Mouse (Mus musculus): ENCODE data around the gene 2410004P03Rik. TPM values are rescaled to one million over a fixed set of nuclear protein-coding genes. Genes with fewer than 3 reads are reported as not detected.

2410004P03Rik gene
- polyA plus RNA-seq, 1 experiment from 2014 or later = 1.3 TPM

DNA sequence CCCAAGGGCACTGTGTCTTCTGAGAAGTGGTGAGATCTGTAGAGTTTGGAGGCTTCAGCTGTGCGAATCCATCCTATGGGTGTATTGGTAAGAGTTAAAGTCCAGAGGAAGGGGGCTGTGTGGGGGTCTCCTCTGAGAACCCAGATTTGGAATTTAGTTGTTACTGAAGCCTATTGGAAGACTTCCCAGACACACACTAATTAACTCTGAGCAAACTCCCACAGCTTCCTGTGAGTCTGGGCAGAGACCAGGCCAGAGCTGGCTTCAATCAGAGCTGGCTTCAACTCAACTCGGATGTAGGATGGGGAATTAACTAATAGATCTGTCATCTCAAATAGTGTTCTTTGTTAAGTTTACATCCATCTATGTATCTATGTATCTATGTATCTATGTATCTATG is 4.2 kb upstream of the 2410004P03Rik start:
- ATAC-seq (replicated peaks; ENCODE audit: insufficient number of reproducible peaks, low FRiP score, low TSS enrichment, low read depth) (no peak), DNase-seq (ENCODE audit: low spot score) (no peak)
- Histone ChIP-seq H3K4me3 (ENCODE audit: low read depth, low read length) (no peak overlapping the region), H3K27ac (replicated peaks; ENCODE audit: low read depth, low read length) (no peak overlapping the region), H3K27me3 (ENCODE audit: control insufficient read depth, insufficient read depth, low read length) (no peaks in the 10 kb centered on the region), H3K4me1 (ENCODE audit: control insufficient read depth, insufficient read depth, low read length) (no peaks in the 10 kb centered on the region), H3K9ac (replicated peaks; ENCODE audit: low read length) (no peak overlapping the region), H3K9me3 (replicated peaks; ENCODE audit: control insufficient read depth, low read length) (no peaks in the 10 kb centered on the region), H3K4me2 (ENCODE audit: low read depth, low read length) (no peak overlapping the region), H3K36me3 (replicated peaks; ENCODE audit: control insufficient read depth, insufficient read depth, low read depth, low read length) (no peaks in the 10 kb centered on the region)
- WGBS = 85% methylated on average over 2 of the region's 2 CpGs

- Histone ChIP-seq H3K4me3 (ENCODE audit: low read depth, low read length) (no peak overlapping the region), H3K9me3 (replicated peaks; ENCODE audit: control insufficient read depth, low read length) (no peaks in the 10 kb centered on the region), H3K36me3 (replicated peaks; ENCODE audit: control insufficient read depth, insufficient read depth, low read depth, low read length) (no peaks in the 10 kb centered on the region), H3K9ac (replicated peaks; ENCODE audit: low read length) (no peak overlapping the region), H3K27ac (replicated peaks; ENCODE audit: low read depth, low read length) (no peak overlapping the region), H3K27me3 (ENCODE audit: control insufficient read depth, insufficient read depth, low read length) (no peaks in the 10 kb centered on the region), H3K4me1 (ENCODE audit: control insufficient read depth, insufficient read depth, low read length) (no peaks in the 10 kb centered on the region), H3K4me2 (ENCODE audit: low read depth, low read length) (no peak overlapping the region)
- 71% methylated on average over 2 of the region's 2 CpGs for WGBS
- no peak for ATAC-seq (replicated peaks; ENCODE audit: insufficient number of reproducible peaks, low FRiP score, low TSS enrichment, low read depth)
- no peak for DNase-seq (ENCODE audit: low spot score)
Measured at GRCm38 (mm10) chr12:17012067-17012899, 756 bp upstream of the 2410004P03Rik start.

- Histone ChIP-seq H3K36me3 (replicated peaks; ENCODE audit: control insufficient read depth, insufficient read depth, low read depth, low read length) (no peaks in the 10 kb centered on the region), H3K4me3 (ENCODE audit: low read depth, low read length) (no peak overlapping the region), H3K4me1 (ENCODE audit: control insufficient read depth, insufficient read depth, low read length) (no peaks in the 10 kb centered on the region), H3K27me3 (ENCODE audit: control insufficient read depth, insufficient read depth, low read length) (no peaks in the 10 kb centered on the region), H3K9ac (replicated peaks; ENCODE audit: low read length) (no peak overlapping the region), H3K4me2 (ENCODE audit: low read depth, low read length) (no peak overlapping the region), H3K27ac (replicated peaks; ENCODE audit: low read depth, low read length) (no peak overlapping the region), H3K9me3 (replicated peaks; ENCODE audit: control insufficient read depth, low read length) (no peaks in the 10 kb centered on the region)
- no peak for ATAC-seq (replicated peaks; ENCODE audit: insufficient number of reproducible peaks, low FRiP score, low TSS enrichment, low read depth)
- no peak for DNase-seq (ENCODE audit: low spot score)
- WGBS = 93% methylated on average over 6 of the region's 6 CpGs
Measured at GRCm38 (mm10) chr12:17009466-17009865, 2.1 kb downstream of the 2410004P03Rik start.

GRCm38 (mm10) chr12:17001211-17001610 is 10.3 kb downstream of the 2410004P03Rik start:
- 49% methylated on average over 4 of the region's 4 CpGs for WGBS
- H3K4me2 ChIP-seq (ENCODE audit: low read depth, low read length) = no peak overlapping the region
- no peak overlapping the region for H3K27ac ChIP-seq (replicated peaks; ENCODE audit: low read depth, low read length)
- H3K4me3 ChIP-seq (ENCODE audit: low read depth, low read length) = no peak overlapping the region
- DNase-seq (ENCODE audit: low spot score) (no peak), ATAC-seq (replicated peaks; ENCODE audit: insufficient number of reproducible peaks, low FRiP score, low TSS enrichment, low read depth) (no peak)
- peaks cover 4% of the 10 kb centered on the region; the same call in 1 of the 2 replicates for H3K27me3 ChIP-seq (ENCODE audit: control insufficient read depth, insufficient read depth, low read length)
- H3K36me3 ChIP-seq (replicated peaks; ENCODE audit: control insufficient read depth, insufficient read depth, low read depth, low read length) = no peaks in the 10 kb centered on the region
- no peaks in the 10 kb centered on the region for H3K4me1 ChIP-seq (ENCODE audit: control insufficient read depth, insufficient read depth, low read length)
- no peak overlapping the region for H3K9ac ChIP-seq (replicated peaks; ENCODE audit: low read length)
- no peaks in the 10 kb centered on the region for H3K9me3 ChIP-seq (replicated peaks; ENCODE audit: control insufficient read depth, low read length)

DNA sequence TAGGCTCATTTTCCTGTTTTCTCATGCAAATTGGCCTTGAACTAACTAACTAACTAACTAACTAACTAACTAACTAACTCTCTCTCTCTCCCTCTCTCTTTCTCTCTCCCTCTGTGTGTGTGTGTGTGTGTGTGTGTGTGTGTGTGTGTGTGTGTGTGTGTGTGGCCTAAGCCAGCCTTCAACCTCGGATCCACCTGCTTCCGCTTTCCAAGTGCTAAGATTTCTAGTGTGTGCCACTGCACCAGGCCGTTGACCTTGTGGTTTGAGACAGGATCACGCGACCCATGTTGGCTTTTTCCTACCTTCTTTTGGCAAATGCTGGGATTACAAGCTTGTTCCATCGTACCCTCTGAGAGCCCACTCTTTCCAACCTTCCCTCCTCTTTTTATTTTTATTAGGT is 10.9 kb downstream of the 2410004P03Rik start:
- Histone ChIP-seq H3K4me2 (ENCODE audit: low read depth, low read length) (no peak overlapping the region), H3K4me3 (ENCODE audit: low read depth, low read length) (no peak overlapping the region), H3K27me3 (ENCODE audit: control insufficient read depth, insufficient read depth, low read length) (peaks cover 4% of the 10 kb centered on the region; the same call in 1 of the 2 replicates), H3K27ac (replicated peaks; ENCODE audit: low read depth, low read length) (no peak overlapping the region), H3K9ac (replicated peaks; ENCODE audit: low read length) (no peak overlapping the region), H3K4me1 (ENCODE audit: control insufficient read depth, insufficient read depth, low read length) (no peaks in the 10 kb centered on the region), H3K36me3 (replicated peaks; ENCODE audit: control insufficient read depth, insufficient read depth, low read depth, low read length) (no peaks in the 10 kb centered on the region), H3K9me3 (replicated peaks; ENCODE audit: control insufficient read depth, low read length) (no peaks in the 10 kb centered on the region)
- no peak for DNase-seq (ENCODE audit: low spot score)
- no peak for ATAC-seq (replicated peaks; ENCODE audit: insufficient number of reproducible peaks, low FRiP score, low TSS enrichment, low read depth)
- 55% methylated on average over 6 of the region's 6 CpGs for WGBS

DNA sequence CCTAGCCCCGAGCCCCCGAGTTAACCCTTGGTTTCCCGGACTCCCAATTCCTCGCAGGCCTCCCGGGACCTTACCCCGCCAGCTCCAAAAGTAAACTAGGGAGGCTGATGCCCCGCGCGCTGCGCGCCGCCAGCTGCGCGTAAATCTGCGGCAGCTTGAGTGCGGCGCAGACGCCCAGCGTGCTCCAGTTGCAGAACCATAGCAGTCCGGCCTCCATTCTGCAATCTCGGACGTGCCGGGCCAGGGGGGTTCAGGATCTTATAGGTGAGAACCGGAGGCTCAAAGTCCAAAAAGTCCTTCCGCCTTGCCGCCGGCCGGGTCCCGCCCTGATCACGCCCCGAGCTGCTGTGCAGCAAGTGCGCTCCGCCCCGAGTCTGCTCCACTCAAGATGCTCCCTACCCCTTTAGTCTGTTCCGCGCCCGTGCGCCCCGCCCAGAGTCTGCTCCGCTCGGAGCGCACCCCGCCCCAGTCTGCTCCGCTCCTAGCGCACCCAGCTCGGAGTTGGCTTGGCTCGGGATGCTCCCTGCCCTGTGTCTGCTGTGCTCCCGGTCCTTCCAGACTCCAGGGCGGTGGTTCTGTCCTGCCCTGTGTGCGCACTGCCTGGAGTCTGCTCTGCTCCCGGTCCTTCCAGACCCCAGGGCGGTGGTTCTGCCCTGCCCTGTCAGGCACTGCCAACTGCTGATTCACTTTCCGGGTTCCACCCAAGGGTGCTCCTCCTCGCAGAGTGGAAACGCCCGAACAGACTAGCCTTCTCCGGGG is 11.6 kb downstream of the 2410004P03Rik start, which contains the start of gene Pqlc3:
TSS of gene Pqlc3 (minus strand) at position 670 of the 759 bp plus-strand sequence.
- Histone ChIP-seq H3K9me3 (replicated peaks; ENCODE audit: control insufficient read depth, low read length) (no peaks in the 10 kb centered on the region), H3K9ac (replicated peaks; ENCODE audit: low read length) (peak within 1 kb of the TSS; percentile 41), H3K27me3 (ENCODE audit: control insufficient read depth, insufficient read depth, low read length) (peaks cover 4% of the 10 kb centered on the region; the same call in 1 of the 2 replicates), H3K27ac (replicated peaks; ENCODE audit: low read depth, low read length) (no peak within 1 kb of the TSS), H3K4me2 (ENCODE audit: low read depth, low read length) (peak within 1 kb of the TSS; percentile 89), H3K4me1 (ENCODE audit: control insufficient read depth, insufficient read depth, low read length) (no peaks in the 10 kb centered on the region), H3K4me3 (ENCODE audit: low read depth, low read length) (peak within 1 kb of the TSS; percentile 50), H3K36me3 (replicated peaks; ENCODE audit: control insufficient read depth, insufficient read depth, low read depth, low read length) (no peaks in the 10 kb centered on the region)
- WGBS = 1% methylated on average over 57 of the region's 57 CpGs
- DNase-seq (ENCODE audit: low spot score) (peak; percentile 77), ATAC-seq (replicated peaks; ENCODE audit: insufficient number of reproducible peaks, low FRiP score, low TSS enrichment, low read depth) (peak; percentile 88)

GRCm38 (mm10) chr12:16999146-16999545 is 12.4 kb downstream of the 2410004P03Rik start:
- DNase-seq (ENCODE audit: low spot score) (no peak), ATAC-seq (replicated peaks; ENCODE audit: insufficient number of reproducible peaks, low FRiP score, low TSS enrichment, low read depth) (peak; percentile 22; the same call in 1 of the 2 replicates)
- no peak overlapping the region for H3K27ac ChIP-seq (replicated peaks; ENCODE audit: low read depth, low read length)
- H3K9me3 ChIP-seq (replicated peaks; ENCODE audit: control insufficient read depth, low read length) = no peaks in the 10 kb centered on the region
- H3K36me3 ChIP-seq (replicated peaks; ENCODE audit: control insufficient read depth, insufficient read depth, low read depth, low read length) = no peaks in the 10 kb centered on the region
- peak overlapping the region; percentile 89 for H3K4me2 ChIP-seq (ENCODE audit: low read depth, low read length)
- H3K9ac ChIP-seq (replicated peaks; ENCODE audit: low read length) = no peak overlapping the region
- WGBS = 6% methylated on average over 10 of the region's 10 CpGs
- H3K4me3 ChIP-seq (ENCODE audit: low read depth, low read length) = peak overlapping the region; percentile 50
- no peaks in the 10 kb centered on the region for H3K4me1 ChIP-seq (ENCODE audit: control insufficient read depth, insufficient read depth, low read length)
- H3K27me3 ChIP-seq (ENCODE audit: control insufficient read depth, insufficient read depth, low read length) = peaks cover 4% of the 10 kb centered on the region; the same call in 1 of the 2 replicates
